Mouse (Mus musculus): ENCODE data around the gene Spata13. TPM values are rescaled to one million over a fixed set of nuclear protein-coding genes. Genes with fewer than 3 reads are reported as not detected.

Spata13 gene
- polyA plus RNA-seq (2015; fragmentation: Nextera tagmentation; extraction: Ambion mirVana), result 48.9 and 50.4 TPM in 2 replicates

GRCm38 (mm10) chr14:60633961-60634864 lies at the start of gene Spata13:
TSS of gene Spata13 (plus strand) at chr14:60634001.
- peak; percentile 81 for DNase-seq (ENCODE audit: low spot score)

GRCm38 (mm10) chr14:60586687-60587453 lies 46.9 kb upstream of the Spata13 start:
- DNase-seq (ENCODE audit: low spot score), result no peak

- DNase-seq (ENCODE audit: low spot score), result no peak
Measured at GRCm38 (mm10) chr14:60589001-60589400, 44.8 kb upstream of the Spata13 start.

GRCm38 (mm10) chr14:60592339-60592738 lies 41.5 kb upstream of the Spata13 start:
- DNase-seq (ENCODE audit: low spot score), result no peak

GRCm38 (mm10) chr14:60592822-60593221 lies 41.0 kb upstream of the Spata13 start:
- DNase-seq (ENCODE audit: low spot score), result no peak

GRCm38 (mm10) chr14:60597571-60597970 lies 36.2 kb upstream of the Spata13 start:
- DNase-seq (ENCODE audit: low spot score), result no peak

GRCm38 (mm10) chr14:60599044-60599443 lies 34.8 kb upstream of the Spata13 start:
- DNase-seq (ENCODE audit: low spot score), result no peak

- DNase-seq (ENCODE audit: low spot score), result no peak
Measured at GRCm38 (mm10) chr14:60605564-60605963, 28.2 kb upstream of the Spata13 start.

GRCm38 (mm10) chr14:60606194-60606593 lies 27.6 kb upstream of the Spata13 start:
- no peak for DNase-seq (ENCODE audit: low spot score)

GRCm38 (mm10) chr14:60607743-60608142 lies 26.1 kb upstream of the Spata13 start:
- no peak for DNase-seq (ENCODE audit: low spot score)

GRCm38 (mm10) chr14:60609160-60609559 lies 24.6 kb upstream of the Spata13 start:
- DNase-seq (ENCODE audit: low spot score), result no peak

- no peak for DNase-seq (ENCODE audit: low spot score)
Measured at GRCm38 (mm10) chr14:60612671-60613070, 21.1 kb upstream of the Spata13 start.

- DNase-seq (ENCODE audit: low spot score), result no peak
Measured at GRCm38 (mm10) chr14:60621076-60621475, 12.7 kb upstream of the Spata13 start.

GRCm38 (mm10) chr14:60625486-60625885 lies 8.3 kb upstream of the Spata13 start:
- DNase-seq (ENCODE audit: low spot score), result no peak

- no peak for DNase-seq (ENCODE audit: low spot score)
Measured at GRCm38 (mm10) chr14:60629887-60630460, 3.8 kb upstream of the Spata13 start.

- no peak for DNase-seq (ENCODE audit: low spot score)
Measured at GRCm38 (mm10) chr14:60630981-60631380, 2.8 kb upstream of the Spata13 start.

GRCm38 (mm10) chr14:60634877-60635771 lies 1.3 kb downstream of the Spata13 start:
- peak; percentile 12 for DNase-seq (ENCODE audit: low spot score)

- no peak for DNase-seq (ENCODE audit: low spot score)
Measured at GRCm38 (mm10) chr14:60635911-60636607, 2.3 kb downstream of the Spata13 start.

- DNase-seq (ENCODE audit: low spot score), result no peak
Measured at GRCm38 (mm10) chr14:60636608-60636980, 2.8 kb downstream of the Spata13 start.

- DNase-seq (ENCODE audit: low spot score), result no peak
Measured at GRCm38 (mm10) chr14:60636996-60637395, 3.2 kb downstream of the Spata13 start.
